Mouse (Mus musculus) v-Abl transformed pro-B cells (cell line): ENCODE results near the gene Pou2f3.

Experiments used
- in situ Hi-C, 2 experiments: fragments of 400-800 bp; cut with MboI; formaldehyde crosslinking; loops; one replicate each; pipeline ENCODE4 v1.15.1; 2025; ENCODE audit not compliant: unreplicated experiment in 2 of 2

Pou2f3 gene

DNA sequence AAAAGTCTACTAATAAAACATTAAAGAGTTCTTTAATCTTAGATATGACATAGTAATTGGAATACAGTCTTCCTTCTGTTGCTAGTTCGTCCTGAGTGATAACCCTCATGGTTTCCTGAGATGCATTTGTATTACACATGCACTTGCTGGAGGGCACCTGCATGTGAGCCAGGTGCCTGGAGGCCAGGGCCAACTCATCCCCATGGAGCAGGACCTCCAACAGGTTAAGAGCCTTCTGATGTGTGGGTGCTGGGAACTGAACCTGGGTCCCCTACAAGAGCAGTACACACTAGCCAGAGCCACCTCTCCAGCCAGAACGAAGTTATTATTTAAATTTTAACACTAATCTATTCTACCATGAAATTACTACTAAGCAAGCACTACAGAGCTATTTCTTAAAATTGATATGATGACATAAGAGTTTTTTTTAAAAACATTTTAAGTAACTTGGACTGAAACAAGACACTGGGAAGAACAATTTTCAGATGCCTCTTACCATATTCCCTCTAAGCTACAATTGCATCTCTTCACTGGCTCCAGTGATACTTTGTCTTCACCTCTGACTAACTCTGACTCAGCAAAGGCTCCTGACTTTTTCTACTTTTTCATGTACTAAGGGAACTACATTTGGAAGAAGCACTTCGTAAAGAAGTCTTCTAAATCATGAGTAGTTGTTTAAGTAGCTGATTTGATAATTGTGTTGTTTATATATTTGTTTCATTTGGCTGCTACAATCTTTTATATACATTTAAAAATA is 112.2 kb downstream of the Pou2f3 start:
- in situ Hi-C loops = no loop called here

DNA sequence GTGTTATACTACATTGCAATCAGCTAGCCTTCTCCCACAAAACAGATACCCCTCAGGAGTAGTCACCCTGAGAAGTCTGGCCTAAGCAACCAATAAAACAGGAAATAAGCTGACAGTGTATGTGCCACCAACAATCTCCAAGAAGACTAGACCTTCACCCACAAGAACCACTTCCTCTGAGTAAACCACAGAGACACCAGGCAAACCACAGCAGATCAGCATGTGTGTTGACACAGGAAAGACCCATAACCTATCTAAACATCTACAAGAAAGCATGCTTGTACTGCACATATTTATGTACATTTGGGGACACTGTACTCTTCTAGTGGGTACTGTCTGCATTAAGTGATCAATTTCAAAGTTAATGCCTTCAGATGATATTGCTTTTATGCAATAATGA is 113.8 kb downstream of the Pou2f3 start:
- in situ Hi-C loops = no loop called here

DNA sequence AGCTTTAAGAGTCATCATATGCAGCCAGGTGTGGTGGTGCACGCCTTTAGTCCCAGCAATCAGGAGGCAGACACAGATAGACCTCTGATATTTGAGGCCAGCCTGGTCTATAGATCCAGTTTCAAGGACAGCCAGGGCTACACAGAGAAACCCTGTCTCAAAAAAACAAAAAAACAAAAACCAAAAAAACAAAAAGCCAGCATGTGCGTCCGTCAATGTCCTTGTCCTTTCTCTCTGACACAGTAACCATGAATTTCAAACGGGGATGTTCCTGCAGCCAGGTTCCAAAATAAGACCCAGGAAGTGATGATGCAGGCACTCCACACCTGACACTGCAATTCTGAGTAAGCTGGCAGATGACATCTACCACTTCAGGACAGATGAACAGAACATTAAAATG is 115.3 kb downstream of the Pou2f3 start:
- in situ Hi-C loops = no loop called here

DNA sequence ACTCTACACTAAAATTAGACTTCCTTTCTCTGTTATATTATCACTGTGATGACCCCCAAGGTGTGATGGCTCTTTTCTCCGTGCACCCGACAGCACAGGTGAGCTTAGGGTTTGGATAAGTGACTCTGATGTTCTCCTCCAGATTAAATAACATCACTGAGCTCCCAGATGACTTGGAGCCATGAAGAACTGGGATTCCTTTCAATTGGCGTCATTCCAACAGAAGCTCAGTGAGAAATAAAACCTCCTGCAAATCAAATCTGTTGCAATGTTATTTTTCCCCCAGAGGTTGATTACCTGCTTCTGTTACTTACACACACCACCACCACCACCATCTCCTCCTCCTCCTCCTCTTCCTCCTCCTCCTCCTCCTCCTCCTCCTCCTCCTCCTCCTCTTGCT is 116.4 kb downstream of the Pou2f3 start:
- in situ Hi-C loops = no loop called here

DNA sequence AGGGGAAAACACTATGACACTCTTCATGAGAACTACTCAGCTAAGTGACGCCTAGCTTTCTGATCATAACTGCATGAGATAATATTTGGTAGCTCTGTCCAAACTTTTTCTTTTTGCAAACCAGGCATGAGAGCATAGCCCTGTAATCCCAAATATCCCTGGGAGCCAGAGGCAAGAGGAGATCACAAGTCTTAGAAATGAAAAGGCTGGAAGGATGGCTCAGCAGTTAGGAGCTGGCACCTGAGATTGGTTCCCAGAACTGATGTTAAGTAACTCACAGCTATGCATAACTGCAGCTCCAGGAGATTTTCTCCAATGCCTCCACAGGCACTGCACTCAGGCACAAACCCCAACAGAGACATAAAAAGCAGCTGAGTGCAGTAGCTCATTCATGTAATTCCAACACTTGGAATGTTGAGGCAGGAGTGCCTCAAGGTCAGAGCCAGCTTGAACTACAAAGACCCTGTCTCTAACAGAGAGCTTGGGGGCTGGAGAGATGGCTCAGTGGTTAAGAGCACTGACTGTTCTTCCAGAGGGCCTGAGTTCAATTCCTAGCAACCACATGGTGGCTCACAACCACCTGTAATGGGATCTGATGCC is 124.4 kb downstream of the Pou2f3 start:
- in situ Hi-C loops = no loop called here

DNA sequence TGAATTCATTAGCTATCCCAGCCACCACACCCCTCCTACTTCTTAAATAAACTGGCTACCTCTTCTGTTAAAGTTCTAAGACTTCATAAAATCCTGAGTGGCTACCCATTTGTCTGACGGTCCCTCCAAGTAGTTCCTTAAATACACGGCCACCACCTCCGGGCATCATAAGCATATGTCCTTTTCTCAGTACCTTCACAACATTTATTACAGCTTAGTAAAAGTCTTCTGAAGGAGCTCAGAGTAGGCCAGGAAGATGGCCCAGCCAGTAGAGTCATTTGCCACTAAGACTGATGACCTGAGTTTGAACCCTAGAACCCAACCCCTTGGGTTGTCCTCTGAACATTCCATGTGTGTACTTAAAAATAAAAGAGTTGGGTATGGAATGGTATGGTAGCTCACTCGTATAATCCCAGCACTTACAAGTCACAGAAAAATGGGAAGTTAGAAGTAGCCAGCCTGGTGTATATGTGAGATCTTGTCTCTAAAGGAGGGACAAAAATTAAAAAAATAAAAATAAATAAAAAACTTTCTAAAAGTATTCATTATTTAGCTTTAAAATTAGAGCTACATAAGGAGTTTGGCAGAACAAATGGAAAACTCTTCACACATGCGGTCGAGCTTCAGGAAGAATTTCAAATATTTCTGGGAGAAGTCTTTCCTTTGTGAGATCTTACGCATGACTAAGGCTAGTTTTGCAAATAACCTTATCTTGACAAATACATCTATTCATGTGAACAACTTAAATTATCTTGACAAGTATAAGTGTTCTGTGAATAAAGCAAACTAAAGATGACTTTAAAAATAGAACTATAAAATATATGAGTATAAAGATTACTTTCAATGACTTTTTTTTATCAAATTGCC is 125.4 kb downstream of the Pou2f3 start:
- in situ Hi-C loops = no loop called here

DNA sequence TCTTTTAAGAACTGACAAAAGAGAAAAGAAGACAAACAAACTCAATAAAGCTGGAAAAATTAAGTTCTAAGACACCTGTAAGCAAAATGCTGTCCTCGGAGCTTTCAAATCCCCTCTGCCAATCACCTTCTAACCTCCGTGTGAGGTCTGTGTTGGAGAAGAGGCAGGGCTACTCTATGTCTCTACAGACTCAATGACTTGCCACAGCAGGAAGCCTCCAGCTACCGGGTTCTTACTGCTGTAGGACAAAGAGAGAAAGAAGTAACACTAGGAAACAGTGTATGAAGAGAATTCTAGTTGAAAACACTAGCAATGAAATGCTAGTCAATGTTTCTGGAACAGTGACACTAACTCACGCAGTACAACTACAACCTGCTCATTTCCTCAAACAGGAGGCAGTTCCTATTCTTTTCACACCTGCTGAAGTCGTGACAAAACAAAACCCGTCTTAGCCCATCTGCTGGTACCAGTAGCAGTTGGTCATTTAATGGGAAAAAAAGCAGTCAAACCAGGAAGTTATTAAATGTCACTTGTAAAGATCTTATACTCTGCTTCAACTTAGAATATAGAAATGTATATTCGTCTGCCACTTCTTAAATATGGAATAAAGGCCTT is 126.6 kb downstream of the Pou2f3 start:
- in situ Hi-C loops = no loop called here

DNA sequence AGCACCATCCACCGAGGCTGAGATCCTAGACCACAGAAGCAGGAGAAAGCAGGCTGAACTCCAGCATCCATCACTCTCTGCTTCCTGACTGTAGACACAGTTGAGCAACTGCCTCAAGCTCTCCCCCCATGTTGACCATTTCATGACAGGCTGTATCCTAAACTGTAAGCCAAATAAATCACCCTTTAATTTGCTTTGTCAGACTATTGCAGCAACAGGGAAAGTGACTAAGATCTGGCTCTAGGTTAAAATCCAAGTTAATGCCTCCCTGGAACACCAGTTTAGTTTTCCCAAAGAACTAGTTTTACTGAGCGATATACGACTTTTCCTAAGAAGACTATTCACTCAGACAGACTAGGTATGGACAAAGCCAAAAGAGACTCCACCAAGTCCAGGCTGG is 131.5 kb downstream of the Pou2f3 start:
- in situ Hi-C loops = no loop called here

DNA sequence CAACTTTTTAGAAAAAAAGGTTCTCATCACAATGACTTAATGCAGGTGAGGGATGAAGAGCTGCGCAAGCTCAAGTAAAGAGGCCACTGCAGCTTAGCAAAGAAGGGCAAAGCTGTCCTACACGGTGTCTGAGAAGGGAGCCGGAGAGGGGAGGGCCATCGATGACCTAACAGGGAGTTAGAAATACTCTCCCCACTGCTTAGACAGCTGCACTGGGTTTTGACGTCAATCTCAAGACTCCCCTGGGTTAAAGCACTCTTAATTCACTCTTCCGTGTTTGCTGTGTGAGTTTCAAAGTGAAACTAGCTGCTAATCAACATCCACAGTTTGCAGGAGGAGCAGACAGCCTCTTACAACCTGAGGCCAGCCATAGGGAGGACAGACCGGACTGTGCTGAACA is 134.0 kb downstream of the Pou2f3 start:
- in situ Hi-C loops = no loop called here

DNA sequence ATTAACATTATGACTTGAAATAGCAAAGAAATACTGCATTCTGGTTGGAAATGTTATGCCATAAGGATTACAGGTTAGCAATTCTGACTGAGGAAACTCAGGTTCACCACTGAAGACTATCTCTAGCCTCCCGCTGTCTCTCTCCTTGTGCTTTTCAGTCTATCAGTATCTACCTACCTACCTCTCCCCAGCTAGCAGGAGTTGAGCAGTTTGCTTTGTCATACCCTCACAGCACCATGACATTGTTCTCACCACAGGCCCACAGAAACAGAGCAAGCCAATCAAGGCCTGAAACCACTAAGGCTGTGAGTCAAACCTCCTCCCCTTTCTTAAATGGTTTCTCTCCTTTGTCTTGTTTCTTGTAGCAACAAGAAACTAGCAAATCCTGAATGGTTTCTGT is 135.6 kb downstream of the Pou2f3 start:
- in situ Hi-C loops = no loop called here
